Mouse (Mus musculus) liver, embryonic 15.5 days (tissue): Measurements from ENCODE around the gene Gm43518. TPM values are rescaled to one million over a fixed set of nuclear protein-coding genes. Genes with fewer than 3 reads are reported as not detected.

Source experiments
- ATAC-seq: fragments of 200-750 bp; cut with Nextera tagmentation; 2 replicates; pipeline ENCODE4 v1.8.0; 2017; ENCODE audit warnings: moderate number of reproducible peaks, mild to moderate bottlenecking, moderate library complexity; ENCODE audit not compliant: insufficient read depth
- H3K27ac ChIP-seq: fragments of 300-500 bp; sonication (generic); replicated peaks from 2 replicates; pipeline ENCODE4 v1.5.1; 2015; ENCODE audit warnings: mild to moderate bottlenecking, inconsistent platforms
- H3K27me3 ChIP-seq: fragments of 300-500 bp; sonication (generic); 2 replicates; pipeline ENCODE4 v1.6.1; 2015; ENCODE audit warnings: mild to moderate bottlenecking, inconsistent platforms
- H3K36me3 ChIP-seq: fragments of 300-500 bp; sonication (generic); replicated peaks from 2 replicates; pipeline ENCODE4 v1.6.1; 2015; ENCODE audit warnings: moderate library complexity, mild to moderate bottlenecking, inconsistent platforms
- H3K4me1 ChIP-seq: fragments of 300-500 bp; sonication (generic); replicated peaks from 2 replicates; pipeline ENCODE4 v1.6.1; 2015; ENCODE audit warnings: inconsistent platforms
- H3K4me2 ChIP-seq: fragments of 300-500 bp; sonication (generic); 2 replicates; pipeline ENCODE4 v1.6.1; 2015; ENCODE audit warnings: moderate library complexity, mild to moderate bottlenecking, inconsistent platforms
- H3K4me3 ChIP-seq: fragments of 300-500 bp; sonication (generic); replicated peaks from 2 replicates; pipeline ENCODE4 v1.5.1; 2015; ENCODE audit warnings: mild to moderate bottlenecking, inconsistent platforms
- H3K9ac ChIP-seq: fragments of 300-500 bp; sonication (generic); 2 replicates; pipeline ENCODE4 v1.6.1; 2015; ENCODE audit warnings: moderate library complexity, mild to moderate bottlenecking, inconsistent platforms
- H3K9me3 ChIP-seq: fragments of 300-500 bp; sonication (generic); replicated peaks from 2 replicates; pipeline ENCODE4 v1.6.1; 2016; ENCODE audit warnings: inconsistent platforms
- WGBS: fragments of 180-500 bp; shearing (Covaris S2); methylation state at CpG from one replicate; pipeline ENCODE4 v1.1.7; 2015; ENCODE audit warnings: mixed read lengths; ENCODE audit not compliant: insufficient replicate concordance; 5-methylcytosine and 5-hydroxymethylcytosine counted together
- polyA plus RNA-seq: library from polyadenylated mRNA; unstranded; fragments of >200 nt; fragmentation: Nextera tagmentation; extraction: Ambion mirVana; gene quantifications from 2 replicates; pipeline ENCODE4 v1.2.1, GENCODE M21; 2015

The Gm43518 gene
- 0.76 and 1.2 TPM in 2 replicates for polyA plus RNA-seq

DNA sequence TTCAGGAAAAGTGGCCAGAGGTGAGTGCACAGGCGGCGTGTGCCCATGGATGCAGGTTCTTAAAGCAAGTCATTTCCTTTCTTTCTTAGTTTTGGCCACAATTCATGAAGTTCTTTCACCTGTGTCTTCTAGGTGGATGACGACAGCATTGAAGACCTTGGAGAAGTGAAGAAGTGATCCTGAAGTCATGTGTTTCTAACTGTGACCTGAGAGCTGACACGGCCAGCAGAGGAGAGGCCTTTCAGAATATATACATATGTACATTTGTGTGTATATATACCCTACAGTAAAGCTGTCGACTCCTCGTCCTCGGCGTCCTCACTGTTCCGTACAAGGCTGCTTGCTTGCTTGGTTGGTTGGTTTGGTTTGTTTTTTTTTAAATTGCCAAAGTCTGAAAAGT, at the start of gene Gm43518:
TSS of gene Gm43518 (plus strand) at position 301 of the 400 bp plus-strand sequence.
- H3K4me2 ChIP-seq: no peak within 1 kb of the TSS
- H3K4me1 ChIP-seq: peaks cover 12% of the 10 kb centered on the region
- no peak within 1 kb of the TSS for H3K9ac ChIP-seq
- H3K9me3 ChIP-seq: no peaks in the 10 kb centered on the region
- WGBS: 83% methylated on average over 9 of the region's 9 CpGs
- ATAC-seq: no peak
- no peaks in the 10 kb centered on the region for H3K27me3 ChIP-seq
- H3K4me3 ChIP-seq: no peak within 1 kb of the TSS
- no peak within 1 kb of the TSS for H3K27ac ChIP-seq
- peaks cover 68% of the 10 kb centered on the region for H3K36me3 ChIP-seq

DNA sequence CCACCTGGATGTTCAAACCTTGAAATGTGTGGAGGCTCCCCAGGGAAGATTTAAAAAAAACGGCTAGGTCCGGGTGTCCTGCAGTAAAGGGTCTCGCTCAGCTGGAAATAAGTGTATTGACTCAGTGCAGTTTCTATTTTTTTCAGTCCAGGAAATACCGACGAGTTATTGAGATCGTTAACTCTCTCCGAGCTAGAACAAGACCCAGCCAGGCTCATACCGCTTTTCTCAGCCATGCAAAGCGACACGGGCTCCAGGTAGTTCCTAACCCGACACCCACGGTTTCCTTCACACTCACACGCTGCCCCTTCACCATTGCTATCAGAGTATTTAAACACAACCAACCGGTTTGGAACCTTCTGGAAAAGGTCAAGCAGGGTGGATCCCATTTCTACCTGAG, 49.2 kb upstream of the Gm43518 start:
- Histone ChIP-seq H3K9ac (no peak overlapping the region), H3K4me3 (no peak overlapping the region), H3K36me3 (no peaks in the 10 kb centered on the region), H3K4me2 (no peak overlapping the region), H3K27ac (no peak overlapping the region), H3K4me1 (0 out of 2 replicates have a peak, but pooled peaks cover 4% of the 10 kb centered on the region), H3K27me3 (peaks cover 24% of the 10 kb centered on the region), H3K9me3 (no peaks in the 10 kb centered on the region)
- no peak for ATAC-seq
- WGBS: 37% methylated on average over 14 of the region's 14 CpGs

DNA sequence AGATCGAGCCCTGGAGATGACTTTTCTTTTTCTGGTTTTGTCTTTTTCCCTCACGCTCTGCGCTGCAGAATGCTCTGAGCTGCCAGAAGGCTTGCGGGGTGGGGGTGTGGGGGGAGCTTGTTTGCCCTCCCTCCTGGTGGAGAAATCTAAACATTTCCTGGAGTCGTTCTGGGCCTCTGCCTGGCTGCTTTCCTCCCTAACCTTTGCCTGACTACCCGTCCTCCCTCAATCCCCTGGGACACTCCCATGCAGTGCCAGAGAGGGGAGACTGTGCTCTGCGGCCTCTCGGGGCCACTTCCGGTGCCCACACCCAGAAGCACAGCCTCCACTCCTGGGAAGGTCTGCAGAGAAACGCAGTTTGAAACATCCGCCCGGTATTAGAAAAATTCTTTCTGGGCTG, 47.3 kb upstream of the Gm43518 start, which contains the start of gene Hcar1:
TSS of gene Hcar1 (minus strand) at position 93 of the 400 bp plus-strand sequence.
- no peaks in the 10 kb centered on the region for H3K9me3 ChIP-seq
- H3K4me2 ChIP-seq: no peak within 1 kb of the TSS
- H3K27me3 ChIP-seq: peaks cover 24% of the 10 kb centered on the region
- no peak within 1 kb of the TSS for H3K4me3 ChIP-seq
- no peak within 1 kb of the TSS for H3K9ac ChIP-seq
- H3K27ac ChIP-seq: no peak within 1 kb of the TSS
- ATAC-seq: no peak
- 47% methylated on average over 12 of the region's 12 CpGs for WGBS
- H3K4me1 ChIP-seq: 0 out of 2 replicates have a peak, but pooled peaks cover 9% of the 10 kb centered on the region
- no peaks in the 10 kb centered on the region for H3K36me3 ChIP-seq

DNA sequence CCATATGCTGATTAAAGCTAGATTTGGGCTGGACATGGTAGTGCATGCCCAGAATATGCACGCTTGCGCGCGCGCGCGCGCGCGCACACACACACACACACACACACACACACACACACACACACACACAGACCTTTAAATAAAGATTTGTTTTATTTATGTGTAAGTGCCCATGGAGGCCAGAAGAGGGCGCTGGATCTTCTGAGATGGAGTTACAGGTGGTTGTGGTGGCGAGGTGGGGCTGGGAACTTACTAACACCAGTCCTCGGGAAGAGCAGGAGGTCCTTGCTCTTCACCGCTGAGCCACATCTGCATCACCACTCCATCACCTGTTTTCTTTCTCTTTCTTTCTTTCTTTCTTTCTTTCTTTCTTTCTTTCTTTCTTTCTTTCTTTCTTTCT, 46.4 kb upstream of the Gm43518 start:
- Histone ChIP-seq H3K4me3 (no peak overlapping the region), H3K4me2 (no peak overlapping the region), H3K27ac (no peak overlapping the region), H3K36me3 (no peaks in the 10 kb centered on the region), H3K27me3 (peaks cover 24% of the 10 kb centered on the region), H3K9me3 (no peaks in the 10 kb centered on the region), H3K9ac (no peak overlapping the region), H3K4me1 (0 out of 2 replicates have a peak, but pooled peaks cover 9% of the 10 kb centered on the region)
- WGBS: 80% methylated on average over 13 of the region's 14 CpGs
- ATAC-seq: no peak

DNA sequence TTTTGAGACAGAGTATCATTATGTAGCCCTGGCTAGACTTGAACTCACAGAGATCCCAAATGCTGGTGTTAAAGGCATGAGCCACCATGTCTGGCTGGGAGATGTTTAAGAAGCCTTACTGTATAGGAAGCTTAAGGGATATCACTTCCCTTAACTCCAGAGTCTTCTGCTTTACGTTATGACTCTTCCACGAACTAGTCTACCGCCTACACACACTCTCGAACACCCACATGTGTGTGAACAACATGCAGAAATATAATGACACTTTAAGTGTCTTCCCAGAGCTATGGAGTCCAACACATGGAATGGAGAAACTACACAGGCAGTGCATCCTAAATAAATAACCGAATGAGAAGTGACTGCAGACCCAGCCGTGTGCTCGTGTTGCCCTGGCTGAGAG, 43.3 kb upstream of the Gm43518 start:
- no peak overlapping the region for H3K27ac ChIP-seq
- no peak for ATAC-seq
- no peak overlapping the region for H3K4me2 ChIP-seq
- H3K27me3 ChIP-seq: 0 out of 2 replicates have a peak, but pooled peaks cover 3% of the 10 kb centered on the region
- no peaks in the 10 kb centered on the region for H3K36me3 ChIP-seq
- 0 out of 2 replicates have a peak, but pooled peaks cover 9% of the 10 kb centered on the region for H3K4me1 ChIP-seq
- no peaks in the 10 kb centered on the region for H3K9me3 ChIP-seq
- WGBS: 54% methylated on average over 7 of the region's 7 CpGs
- no peak overlapping the region for H3K4me3 ChIP-seq
- H3K9ac ChIP-seq: no peak overlapping the region

DNA sequence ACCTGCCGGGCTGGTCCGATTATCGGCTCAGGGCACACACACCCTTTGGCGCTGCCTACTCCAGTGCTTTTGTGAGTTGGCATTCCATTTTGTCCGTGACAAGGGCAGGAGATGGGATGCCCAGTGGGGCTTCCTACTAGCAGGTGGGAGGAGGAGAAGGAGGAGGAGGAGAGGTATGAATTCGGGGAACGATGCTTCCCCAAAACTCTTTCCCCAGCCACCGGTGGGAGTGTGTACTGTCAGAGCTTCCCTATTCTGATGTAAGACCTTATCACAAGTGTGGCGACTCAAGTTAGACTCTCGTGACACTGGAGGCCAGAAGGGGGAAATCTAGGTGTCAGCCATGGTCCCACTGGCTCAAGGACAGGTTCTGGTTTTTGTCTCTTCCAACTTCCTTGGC, 42.9 kb upstream of the Gm43518 start:
- Histone ChIP-seq H3K4me1 (0 out of 2 replicates have a peak, but pooled peaks cover 9% of the 10 kb centered on the region), H3K9ac (no peak overlapping the region), H3K36me3 (no peaks in the 10 kb centered on the region), H3K4me3 (no peak overlapping the region), H3K27me3 (no peaks in the 10 kb centered on the region), H3K27ac (no peak overlapping the region), H3K9me3 (no peaks in the 10 kb centered on the region), H3K4me2 (no peak overlapping the region)
- ATAC-seq: no peak
- 39% methylated on average over 10 of the region's 10 CpGs for WGBS

DNA sequence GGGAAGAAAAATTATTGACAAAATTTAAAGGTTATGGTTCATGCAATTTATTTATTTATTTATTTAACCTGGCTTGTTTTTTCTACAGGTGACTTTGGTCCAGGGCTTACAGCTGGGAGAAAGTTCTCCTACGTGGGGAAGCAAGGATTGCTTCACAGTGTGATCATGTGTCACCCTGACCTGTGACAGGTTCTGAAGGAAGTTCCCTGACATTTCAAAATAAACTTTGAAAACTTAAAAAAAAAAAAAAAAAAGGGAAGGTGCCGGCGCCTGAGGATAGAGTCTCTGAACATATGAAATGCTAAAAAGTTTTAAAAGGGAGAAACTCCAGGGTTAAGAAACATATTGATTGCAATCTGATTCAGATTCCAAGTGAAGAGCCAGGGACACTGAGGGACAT, 40.9 kb upstream of the Gm43518 start:
- 47% methylated on average over 3 of the region's 3 CpGs for WGBS

DNA sequence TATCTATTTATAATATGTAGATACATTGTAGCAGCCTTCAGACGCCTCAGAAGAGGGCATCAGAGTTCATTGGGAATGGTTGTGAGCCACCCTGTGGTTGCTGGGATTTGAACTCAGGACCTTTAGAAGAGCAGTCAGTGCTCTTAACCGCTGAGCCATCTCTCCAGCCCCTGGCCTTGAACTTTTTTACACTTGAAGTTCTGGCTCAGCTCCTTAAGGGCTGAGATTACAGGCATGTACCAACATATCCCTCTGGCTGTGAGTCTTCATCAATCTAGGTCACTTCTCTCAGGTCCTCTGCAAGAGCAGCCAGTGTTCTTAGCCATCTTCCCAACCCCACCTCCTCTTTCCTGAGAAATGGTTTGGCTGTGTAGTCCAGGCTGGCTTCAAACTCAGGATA, 36.9 kb upstream of the Gm43518 start:
- Histone ChIP-seq H3K4me1 (peaks cover 10% of the 10 kb centered on the region; the same call in 1 of the 2 replicates), H3K9me3 (no peaks in the 10 kb centered on the region), H3K4me2 (no peak overlapping the region), H3K36me3 (no peaks in the 10 kb centered on the region), H3K4me3 (no peak overlapping the region), H3K27ac (no peak overlapping the region), H3K27me3 (no peaks in the 10 kb centered on the region), H3K9ac (no peak overlapping the region)
- WGBS: 57% methylated on average over 2 of the region's 2 CpGs
- ATAC-seq: no peak

More for the DNA sequence above, 40.9 kb upstream of the Gm43518 start:
- Histone ChIP-seq H3K27me3 (no peaks in the 10 kb centered on the region), H3K4me1 (peaks cover 11% of the 10 kb centered on the region; the same call in 1 of the 2 replicates), H3K36me3 (no peaks in the 10 kb centered on the region), H3K9ac (no peak overlapping the region), H3K4me2 (no peak overlapping the region), H3K4me3 (no peak overlapping the region), H3K9me3 (no peaks in the 10 kb centered on the region), H3K27ac (no peak overlapping the region)
- ATAC-seq: no peak

DNA sequence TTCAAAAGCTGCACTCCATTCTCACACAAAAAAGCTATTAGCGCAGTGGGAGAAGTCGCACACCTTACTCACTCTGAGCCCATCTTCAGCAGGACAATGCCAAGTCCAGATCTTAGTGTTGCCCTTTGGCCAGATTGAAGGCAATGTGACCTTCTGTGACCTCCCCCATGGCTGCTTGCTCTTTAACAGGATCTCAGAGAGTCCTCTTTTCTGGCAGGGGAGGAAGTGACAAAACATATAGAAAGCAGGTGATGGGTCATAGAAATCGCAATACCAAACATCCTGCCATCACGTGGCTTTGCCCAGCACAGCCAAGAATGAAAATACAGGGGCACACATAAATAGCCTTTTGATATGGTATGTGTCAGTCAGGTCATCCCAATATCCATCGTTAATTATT, 36.2 kb upstream of the Gm43518 start:
- Histone ChIP-seq H3K36me3 (no peaks in the 10 kb centered on the region), H3K4me3 (no peak overlapping the region), H3K27me3 (no peaks in the 10 kb centered on the region), H3K9me3 (no peaks in the 10 kb centered on the region), H3K27ac (no peak overlapping the region), H3K4me2 (no peak overlapping the region), H3K9ac (no peak overlapping the region), H3K4me1 (peaks cover 13% of the 10 kb centered on the region; the same call in 1 of the 2 replicates)
- no peak for ATAC-seq
- WGBS: 58% methylated on average over 5 of the region's 5 CpGs

DNA sequence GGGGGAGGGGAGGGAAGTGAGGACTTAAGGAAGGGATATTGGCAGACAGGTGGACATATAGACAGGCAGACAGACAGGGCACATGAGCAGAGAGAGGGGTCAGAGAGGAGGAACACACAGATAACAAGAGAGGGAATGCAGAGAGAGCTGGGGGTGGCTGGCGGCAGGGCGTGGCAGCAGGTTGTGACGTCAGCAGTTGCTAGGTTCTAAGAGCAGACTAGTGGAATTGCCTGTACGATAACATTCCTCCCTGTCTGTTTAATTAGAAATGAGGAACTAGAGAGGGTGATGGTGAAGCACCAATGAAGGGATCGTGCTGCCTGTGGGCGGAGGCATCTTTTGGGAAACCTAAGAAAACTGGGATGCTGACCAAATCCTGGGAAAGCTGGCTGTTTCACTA, 35.5 kb upstream of the Gm43518 start:
- no peaks in the 10 kb centered on the region for H3K36me3 ChIP-seq
- no peak overlapping the region for H3K27ac ChIP-seq
- no peak overlapping the region for H3K4me2 ChIP-seq
- H3K9ac ChIP-seq: no peak overlapping the region
- no peaks in the 10 kb centered on the region for H3K9me3 ChIP-seq
- no peaks in the 10 kb centered on the region for H3K27me3 ChIP-seq
- ATAC-seq: no peak
- H3K4me3 ChIP-seq: no peak overlapping the region
- H3K4me1 ChIP-seq: peaks cover 13% of the 10 kb centered on the region; the same call in 1 of the 2 replicates
- 15% methylated on average over 6 of the region's 6 CpGs for WGBS

DNA sequence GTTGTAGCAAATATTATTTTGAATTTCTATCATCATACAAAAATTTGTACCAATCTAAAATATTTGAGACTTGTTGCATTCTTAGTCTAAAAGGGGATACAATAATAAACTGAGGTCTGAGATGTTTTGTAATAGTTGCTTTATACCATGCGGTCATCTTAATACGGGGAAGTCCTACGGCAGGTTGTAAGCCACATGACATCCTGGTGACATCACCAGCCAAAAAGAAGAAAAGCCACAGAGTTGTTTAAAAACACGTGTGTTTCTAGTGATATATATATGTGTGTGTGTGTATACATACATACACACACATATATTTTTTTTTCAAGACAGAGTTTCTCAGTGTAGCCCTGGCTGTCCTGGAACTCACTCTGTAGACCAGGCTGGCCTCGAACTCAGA, 33.7 kb upstream of the Gm43518 start:
- no peak overlapping the region for H3K9ac ChIP-seq
- H3K4me3 ChIP-seq: no peak overlapping the region
- no peak for ATAC-seq
- no peaks in the 10 kb centered on the region for H3K9me3 ChIP-seq
- H3K4me2 ChIP-seq: no peak overlapping the region
- 57% methylated on average over 5 of the region's 5 CpGs for WGBS
- no peaks in the 10 kb centered on the region for H3K27me3 ChIP-seq
- H3K27ac ChIP-seq: no peak overlapping the region
- H3K4me1 ChIP-seq: peaks cover 13% of the 10 kb centered on the region; the same call in 1 of the 2 replicates
- H3K36me3 ChIP-seq: no peaks in the 10 kb centered on the region

DNA sequence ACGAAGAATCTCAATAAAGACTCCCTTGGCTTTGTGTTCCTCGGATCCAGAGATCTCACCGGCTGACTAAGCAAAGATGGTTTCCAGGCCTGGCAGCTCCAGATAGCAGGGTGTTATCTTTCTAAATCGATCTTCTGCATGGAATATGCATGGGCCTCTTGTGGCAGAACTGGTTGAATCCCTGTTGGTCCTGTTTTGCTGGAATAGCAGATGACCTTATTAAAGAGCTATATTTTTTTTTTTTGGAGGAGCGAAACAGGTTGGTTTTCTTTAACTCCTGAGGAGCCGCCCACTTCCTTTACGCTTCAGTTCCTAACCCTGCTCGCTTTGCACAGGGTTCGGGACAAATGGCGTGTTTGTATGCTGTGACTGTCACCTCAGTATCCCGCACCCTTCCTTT, 30.8 kb upstream of the Gm43518 start:
- Histone ChIP-seq H3K4me1 (peaks cover 7% of the 10 kb centered on the region; the same call in 1 of the 2 replicates), H3K4me2 (no peak overlapping the region), H3K27me3 (no peaks in the 10 kb centered on the region), H3K27ac (no peak overlapping the region), H3K9me3 (no peaks in the 10 kb centered on the region), H3K9ac (no peak overlapping the region), H3K36me3 (no peaks in the 10 kb centered on the region), H3K4me3 (no peak overlapping the region)
- no peak for ATAC-seq
- 66% methylated on average over 11 of the region's 11 CpGs for WGBS
